Mouse (Mus musculus) left cerebral cortex, adult 18-20 months (tissue): ENCODE results near the gene Mgat5. TPM values are rescaled to one million over a fixed set of nuclear protein-coding genes. Genes with fewer than 3 reads are reported as not detected.
A peak's percentile ranks its signal among the peaks of the same experiment; 100 is the strongest.

Experiments
- DNase-seq, 2 experiments: peaks; one replicate each; pipeline ENCODE4 v3.0.0; 2021 to 2022; ENCODE audit warnings: low spot score in 2 of 2, mixed read lengths in 1 of 2
- total RNA-seq, 2 experiments: library from RNA; stranded (reverse); gene quantifications; 2 replicates each; pipeline ENCODE4 v1.2.3; 2021

Gene Mgat5
- total RNA-seq, 2 experiments from 2014 or later: 70.4 to 74.1 TPM

- DNase-seq: no peak
These were observed 12.2 kb downstream of the Mgat5 start for GRCm38 (mm10) chr1:127216979-127217378.

DNA sequence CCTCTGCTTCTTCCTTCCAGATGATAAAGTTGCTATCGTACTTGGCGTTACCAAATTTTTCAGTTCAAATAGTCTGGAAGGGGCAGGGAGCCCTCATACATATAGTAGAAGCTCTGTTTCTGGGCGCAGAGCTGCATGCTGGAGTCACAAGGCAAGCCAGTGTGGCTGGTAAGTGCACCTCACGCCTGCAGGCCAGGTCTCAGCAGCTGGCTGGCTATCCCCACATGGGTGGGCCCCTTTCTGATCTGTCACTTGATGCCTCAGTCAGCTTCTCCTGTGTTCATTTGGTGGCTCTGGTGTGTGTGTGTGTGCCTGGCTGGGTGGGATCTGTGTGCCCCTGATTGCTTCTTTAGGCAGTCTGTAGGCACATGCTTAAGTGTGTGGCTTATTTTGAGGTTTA lies 12.8 kb downstream of the Mgat5 start:
- DNase-seq: no peak

DNA sequence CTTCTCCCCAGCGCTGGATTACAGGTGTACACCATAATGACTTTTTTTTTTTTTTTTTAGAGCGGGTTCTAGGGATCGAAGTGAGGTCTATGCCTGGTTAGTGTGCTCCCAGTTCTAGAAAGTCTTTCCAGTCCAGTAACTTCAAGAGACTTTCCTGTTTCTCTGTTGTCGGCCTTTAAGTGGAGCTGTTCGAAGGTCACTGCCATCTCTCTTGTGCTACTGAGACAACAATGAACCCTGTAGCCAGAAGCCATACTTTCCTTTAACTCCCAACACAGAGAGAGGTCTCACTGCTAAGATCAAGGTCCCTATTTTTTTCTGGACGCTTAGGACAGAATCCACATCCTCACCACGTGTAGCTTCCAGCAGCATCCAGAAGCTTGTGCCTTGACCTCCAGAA lies 13.4 kb downstream of the Mgat5 start:
- DNase-seq: no peak

DNA sequence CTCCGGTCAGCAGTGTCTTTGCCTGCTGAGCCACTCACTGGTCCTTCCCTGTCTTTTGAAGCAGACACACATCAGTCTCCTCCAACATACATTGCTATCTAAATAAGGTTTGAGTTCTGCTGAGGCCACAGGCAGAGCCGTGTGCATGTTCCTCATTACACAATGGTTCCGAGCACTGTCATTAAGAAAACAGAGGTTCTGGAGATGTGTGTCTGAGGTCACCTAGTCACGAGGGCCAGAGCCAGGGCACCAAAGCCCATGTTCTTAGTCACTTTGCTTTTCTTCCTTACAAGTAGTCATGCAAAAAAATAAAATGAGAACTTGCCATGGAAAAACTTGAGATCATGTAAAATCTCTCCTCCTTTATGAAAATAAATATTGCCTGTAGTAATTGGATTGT lies 14.3 kb downstream of the Mgat5 start:
- no peak for DNase-seq

- no peak for DNase-seq
These were observed 14.8 kb downstream of the Mgat5 start for GRCm38 (mm10) chr1:127219621-127220020.

DNA sequence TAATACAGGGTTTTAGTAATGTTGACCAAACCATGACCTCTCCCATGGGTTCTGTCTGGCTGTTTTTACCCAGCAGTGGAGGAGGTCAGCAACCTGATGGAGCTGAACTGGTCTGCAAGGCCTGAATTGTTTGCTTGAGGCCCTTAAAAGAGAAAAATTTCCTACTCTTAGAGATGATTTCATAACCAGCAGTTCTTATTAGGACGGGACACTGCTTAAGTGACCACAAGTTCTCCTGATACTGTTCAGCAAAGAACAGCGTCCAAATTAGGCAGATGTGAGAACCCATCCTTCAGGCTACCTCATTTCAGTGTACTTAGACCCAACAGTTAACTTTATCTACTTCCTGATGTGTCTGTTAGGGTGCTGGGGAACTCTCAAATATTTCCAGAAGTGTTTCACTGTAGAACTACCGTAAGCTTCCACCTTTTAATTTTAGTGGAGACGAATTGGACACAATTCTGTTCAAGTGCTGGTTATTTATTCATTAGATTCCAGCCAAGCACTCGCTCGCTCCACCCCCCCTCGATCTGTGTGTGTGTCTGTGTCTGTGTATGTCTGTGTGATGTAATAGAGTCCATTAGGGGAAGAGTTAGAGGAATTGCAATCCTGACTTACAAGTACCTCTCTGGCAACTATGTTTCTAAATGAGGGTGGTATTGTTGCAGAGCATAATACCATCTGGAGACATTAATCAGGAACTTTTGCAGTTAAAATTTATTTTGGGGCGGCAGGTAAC lies 17.4 kb downstream of the Mgat5 start:
- DNase-seq: no peak

DNA sequence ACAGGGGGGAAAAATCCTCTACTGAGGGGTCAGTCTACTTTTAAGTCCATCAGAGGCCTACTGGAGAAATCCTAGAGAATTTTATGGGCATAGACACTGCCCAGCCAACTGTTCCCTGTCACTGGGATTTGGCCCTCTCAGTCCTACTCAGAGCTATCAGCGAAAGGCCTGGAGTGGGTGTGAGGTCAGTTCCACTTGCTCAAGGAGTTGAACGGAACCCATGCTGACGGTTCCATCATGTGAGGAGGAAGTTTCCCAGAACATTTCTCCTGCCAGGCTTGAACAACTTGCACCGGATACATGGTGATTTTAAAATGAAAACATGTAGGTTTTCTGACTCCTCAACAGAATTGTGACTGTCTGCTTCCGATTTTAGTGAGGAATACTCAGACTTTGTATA lies 20.2 kb downstream of the Mgat5 start:
- no peak for DNase-seq

DNA sequence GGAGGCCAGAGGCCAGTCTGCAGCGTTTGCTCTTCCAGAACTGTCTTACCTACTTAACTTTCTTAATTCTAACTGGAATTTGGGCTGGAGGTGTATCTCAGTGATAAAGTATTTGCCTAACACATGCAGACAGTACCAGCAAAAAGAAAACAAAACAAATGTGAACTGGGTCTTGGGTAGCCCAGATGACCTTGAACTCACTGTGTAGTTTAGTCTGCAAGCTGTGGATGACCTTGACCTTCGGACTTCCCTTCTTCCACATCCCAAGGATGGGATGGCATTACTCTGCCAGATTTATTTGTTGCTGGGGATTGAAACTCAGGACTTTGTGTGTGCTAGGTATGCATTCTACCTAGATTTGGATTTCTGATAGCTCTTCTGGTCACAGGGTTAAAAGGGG lies 24.2 kb downstream of the Mgat5 start:
- no peak for DNase-seq

DNA sequence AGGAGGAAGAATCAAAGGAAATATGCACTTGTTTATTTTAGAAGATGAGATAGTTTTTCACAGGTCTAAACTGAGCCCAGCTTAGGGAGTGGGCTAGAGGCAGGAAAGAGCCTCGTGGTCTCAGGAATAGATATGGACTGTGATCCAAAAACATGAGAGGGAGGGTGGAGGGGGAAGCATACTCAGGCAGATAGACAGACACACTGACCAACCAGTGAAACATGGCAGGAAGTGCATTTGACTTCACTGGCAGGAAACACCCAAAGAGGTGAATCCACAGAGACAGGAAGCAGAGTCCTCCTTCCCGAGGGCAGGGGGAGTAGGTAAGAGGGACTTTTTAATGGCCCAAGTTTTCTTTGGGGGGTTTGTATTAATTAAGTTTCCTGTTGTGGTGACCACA lies 25.7 kb downstream of the Mgat5 start:
- no peak for DNase-seq

DNA sequence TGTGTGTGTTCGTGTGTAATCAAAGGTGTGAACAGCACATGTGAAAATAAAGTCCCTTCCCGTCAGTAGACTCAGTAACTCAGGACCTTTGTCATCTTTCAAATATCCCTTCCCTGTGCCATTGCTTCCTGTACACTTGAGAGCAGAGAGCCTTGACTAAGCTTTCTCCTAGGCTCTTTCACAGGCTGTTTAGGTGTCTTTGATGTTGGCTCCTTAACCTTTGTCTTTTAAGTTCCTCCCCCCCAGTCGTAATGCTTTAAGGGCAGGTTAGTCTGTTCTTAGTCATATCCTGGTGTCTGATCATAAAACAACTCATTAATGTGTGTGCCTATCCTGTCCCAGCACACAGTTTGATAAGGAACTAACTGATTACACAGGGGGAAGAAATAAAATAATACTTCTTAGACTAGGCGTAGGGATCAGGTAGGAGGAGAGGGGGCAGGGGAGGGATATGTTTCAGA lies 28.4 kb downstream of the Mgat5 start:
- no peak for DNase-seq

DNA sequence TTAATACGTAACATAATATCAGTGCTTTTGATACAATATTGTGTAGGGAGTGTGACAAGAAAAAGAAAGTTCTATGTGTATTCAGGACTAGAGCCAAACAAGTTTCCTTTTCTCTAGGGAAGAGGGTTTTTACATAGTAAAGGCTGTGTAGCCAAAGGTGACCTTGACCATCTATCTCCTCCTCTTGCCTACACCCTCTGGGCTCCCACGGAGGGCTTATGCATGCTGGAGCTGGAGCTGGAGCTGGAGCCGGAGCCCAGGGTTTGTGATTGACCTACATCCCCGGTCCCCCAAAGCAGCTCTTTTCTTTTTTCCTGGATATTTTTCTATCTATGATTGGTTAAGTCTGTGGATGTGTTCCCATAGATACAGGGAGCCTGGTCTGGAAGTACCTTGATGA lies 30.3 kb downstream of the Mgat5 start:
- no peak for DNase-seq

DNA sequence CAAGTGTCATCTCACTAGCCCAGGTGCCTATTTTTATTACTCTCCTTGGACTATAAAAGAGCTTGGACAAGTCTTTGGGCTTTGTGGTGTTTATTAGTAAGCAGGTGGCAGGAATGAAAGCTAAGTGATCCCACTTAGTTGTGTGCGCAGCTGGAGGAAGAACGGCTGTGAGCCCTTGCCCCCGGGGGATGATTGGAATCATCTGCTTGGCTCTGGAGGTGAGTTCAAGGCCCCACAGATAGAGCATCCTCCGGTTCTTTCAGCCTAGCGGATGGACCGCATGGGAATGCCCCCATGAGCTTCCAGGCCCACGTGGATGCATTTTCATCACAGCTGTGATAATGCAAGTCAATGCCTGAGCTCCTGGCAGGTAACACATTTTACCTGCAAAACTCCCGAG lies 31.6 kb downstream of the Mgat5 start:
- no peak for DNase-seq

- no peak for DNase-seq
These were observed 34.1 kb downstream of the Mgat5 start for GRCm38 (mm10) chr1:127238871-127239314.

DNA sequence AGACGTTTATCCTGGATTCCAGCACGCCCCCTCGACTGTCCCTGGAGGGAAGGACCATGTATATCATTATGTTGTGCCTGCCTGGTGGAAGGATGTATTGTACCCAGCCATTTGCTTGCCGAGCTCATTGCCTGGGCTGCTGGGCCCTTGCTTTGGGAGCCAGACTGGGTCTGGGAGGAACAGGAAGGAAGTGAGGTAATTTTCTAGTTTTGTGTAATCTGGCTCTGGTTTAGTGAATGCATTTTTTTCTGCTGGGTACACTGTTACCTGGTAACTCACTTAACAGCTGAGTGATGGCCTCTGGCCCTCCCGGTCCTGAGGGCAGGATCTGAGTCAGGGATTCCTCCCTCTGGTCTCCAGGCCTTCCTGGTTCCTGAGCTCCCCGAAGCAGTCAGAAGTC lies 35.1 kb downstream of the Mgat5 start:
- DNase-seq: peak in 1 of 2 experiments; percentile 12

DNA sequence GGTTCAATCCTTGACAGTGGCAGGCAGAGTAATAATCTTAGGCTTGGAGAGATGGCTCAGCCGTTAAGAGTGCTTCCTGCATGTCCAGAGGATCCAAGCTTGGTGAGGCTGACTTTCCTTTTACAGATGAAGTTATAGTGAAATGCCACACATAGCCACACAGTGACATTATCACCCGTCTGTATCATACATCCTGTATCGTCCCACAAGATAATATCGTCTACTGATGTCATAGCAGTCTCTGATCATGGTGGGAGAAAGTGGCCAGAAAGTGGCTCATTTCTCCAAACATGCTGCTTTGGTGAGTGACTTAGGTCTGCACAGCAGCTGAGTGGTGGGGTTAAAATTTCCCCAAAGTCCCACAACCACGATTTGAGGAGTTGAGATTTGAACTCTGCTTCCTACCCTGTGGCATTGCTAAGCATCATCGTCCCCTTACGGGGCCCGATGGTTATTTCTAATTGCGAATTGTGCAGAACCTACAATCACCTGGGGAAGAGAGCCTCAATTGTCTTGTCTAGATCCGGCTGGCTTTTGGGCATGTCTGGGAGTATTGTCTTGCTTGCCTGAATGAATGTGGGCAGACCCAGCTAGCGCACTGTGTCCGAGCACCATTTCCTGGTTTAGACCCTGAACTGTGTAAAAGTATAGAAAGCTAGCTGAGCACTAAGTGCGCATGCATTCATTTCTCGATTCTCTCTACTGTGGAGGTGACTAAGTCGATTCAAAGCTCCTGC lies 37.5 kb downstream of the Mgat5 start:
- DNase-seq: no peak

DNA sequence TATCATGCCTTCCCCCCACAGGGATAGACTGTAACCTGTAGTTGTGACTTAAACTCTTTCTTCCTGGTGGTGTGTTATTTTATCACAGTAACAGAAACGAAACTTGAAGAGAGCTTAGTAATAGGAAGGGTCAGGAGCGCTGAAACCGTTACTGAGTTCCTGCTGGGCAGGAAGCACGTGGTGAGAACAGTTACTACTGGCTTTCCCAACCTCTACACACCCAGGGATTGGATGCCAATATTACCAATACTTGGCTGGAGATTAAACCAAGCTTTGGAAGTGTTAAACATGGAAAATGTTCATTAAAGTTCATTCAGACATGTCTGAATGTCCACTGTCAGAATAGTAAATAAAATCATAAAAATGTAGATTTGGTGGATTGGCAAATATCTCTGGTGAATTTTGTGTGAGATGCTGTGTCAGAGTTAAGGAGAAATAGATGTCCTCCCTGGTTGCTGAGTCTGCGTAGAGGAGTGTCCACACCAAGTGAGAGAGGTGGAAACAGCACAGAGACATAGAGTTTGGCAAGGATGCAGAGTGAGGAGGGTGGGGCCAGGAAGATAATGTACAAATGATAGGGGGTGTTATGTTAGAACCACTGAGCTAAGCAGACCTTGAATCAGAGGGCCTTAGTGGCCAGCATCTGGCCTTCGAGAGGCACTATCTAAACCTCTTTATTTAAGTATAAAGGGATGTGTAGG lies 38.2 kb downstream of the Mgat5 start:
- DNase-seq: no peak

GRCm38 (mm10) chr1:127244054-127244770 lies 39.4 kb downstream of the Mgat5 start:
- no peak for DNase-seq

DNA sequence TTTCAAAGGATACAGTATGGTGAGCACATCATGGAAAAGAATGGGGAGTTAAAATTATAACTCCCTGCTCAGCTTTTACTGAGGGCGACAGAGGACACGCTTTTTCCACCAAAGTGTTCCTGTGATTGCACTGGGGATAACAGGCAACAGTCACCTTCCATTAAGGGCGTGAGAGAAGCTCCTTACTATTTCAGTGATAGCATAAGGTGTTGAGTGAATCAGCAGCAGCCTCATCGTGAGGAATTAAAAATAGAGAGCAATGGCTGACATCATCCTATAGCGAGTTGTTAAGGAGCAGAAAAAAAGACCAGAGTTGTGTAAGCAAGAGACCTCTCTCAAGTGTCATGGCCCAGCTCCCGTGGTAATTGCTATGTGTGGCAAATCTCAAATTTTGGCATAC lies 41.3 kb downstream of the Mgat5 start:
- DNase-seq: peak; percentile 10 to 17

DNA sequence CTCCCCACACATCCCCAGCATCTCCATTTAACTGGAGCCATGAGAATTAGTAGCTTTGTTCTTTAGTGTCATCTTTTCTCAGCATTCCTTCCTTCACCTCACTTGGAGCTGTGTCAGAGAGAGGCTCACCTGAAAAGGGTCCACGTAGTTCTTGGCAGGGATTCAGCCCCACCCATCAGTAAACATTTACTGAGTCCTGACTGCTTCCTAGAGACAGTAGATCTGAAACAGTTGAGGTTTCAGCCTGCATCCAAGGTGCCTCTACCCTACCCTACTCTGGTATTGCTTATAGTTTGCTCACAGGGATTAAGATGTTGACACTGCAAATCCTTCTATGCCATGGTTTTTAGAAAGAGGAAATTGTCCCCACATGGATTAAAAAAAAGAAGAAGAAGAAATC lies 43.6 kb downstream of the Mgat5 start:
- DNase-seq: no peak

DNA sequence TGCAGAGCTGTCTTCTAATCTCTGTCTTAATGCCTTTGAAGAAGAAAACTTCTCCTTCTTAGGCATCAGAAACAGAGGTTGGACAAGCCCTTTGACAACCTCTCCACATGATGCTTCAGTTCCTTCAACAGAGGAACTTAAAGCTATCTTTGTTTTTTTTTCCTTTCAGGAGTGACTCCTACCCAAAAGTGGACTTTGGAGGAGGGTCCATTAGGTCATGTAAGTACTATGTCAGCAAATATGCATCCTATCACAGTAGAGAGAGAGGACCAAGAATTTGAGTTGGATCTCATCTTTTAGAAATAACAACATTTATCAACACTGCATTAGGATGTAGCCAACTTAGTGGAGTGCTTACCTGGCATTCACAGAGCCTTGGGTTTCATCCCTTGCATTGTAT lies 44.8 kb downstream of the Mgat5 start:
- DNase-seq: no peak

DNA sequence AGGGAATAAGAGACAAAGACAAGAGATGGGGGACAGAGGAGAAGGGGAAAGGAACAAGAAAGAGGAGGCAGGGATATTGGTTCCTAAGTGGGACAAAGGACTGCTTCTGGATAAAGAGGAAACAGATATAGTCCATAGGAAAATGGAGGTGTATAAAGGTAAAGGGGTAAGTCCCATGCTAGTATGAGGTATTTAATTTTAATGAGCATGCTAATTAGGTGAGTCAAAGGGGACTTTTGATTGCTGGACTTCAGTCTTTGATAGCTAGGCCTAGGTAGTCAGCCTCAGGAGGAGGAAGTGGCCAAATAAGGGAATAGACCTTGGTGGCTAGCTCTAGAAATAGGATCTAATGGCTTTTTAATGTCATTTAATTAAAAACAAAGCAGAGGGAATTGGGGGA lies 45.5 kb downstream of the Mgat5 start:
- DNase-seq: no peak
